Mouse (Mus musculus): ENCODE data around the gene Ston2.

DNA sequence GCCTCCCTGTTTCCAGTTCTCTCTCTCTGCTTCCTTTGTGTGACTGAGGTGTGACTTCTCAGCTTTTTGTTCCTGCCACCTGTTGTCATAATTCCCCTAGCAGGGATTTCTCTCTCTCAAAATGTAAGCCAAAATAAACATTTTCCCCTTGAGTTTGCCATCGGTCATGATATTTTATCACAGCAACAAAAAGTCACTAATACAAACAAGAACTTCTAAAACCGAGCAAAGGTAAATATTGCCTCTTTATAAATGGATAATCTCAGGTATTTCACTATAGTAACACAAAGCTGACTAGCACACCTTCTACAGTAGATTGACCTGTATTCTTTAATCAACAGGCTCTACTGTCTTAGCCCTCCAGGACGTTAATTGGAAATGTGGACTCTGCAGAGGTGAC is 95.2 kb downstream of the Ston2 start:
- no peak for TF ChIP-seq CTCF (IDR thresholded peaks at IDR 0.05; ENCODE audit: low read depth)
- TF ChIP-seq EP300 (IDR thresholded peaks at IDR 0.05; ENCODE audit: low read depth) = no peak
